Mouse (Mus musculus) cerebellum, postnatal 10 days (tissue): ENCODE results near the gene Myt1l.

Experiments used
- DNase-seq, 2 experiments: peaks; one replicate each; pipeline ENCODE4 v3.0.0; 2021; ENCODE audit warnings: mixed read lengths in 2 of 2

The Myt1l gene

DNA sequence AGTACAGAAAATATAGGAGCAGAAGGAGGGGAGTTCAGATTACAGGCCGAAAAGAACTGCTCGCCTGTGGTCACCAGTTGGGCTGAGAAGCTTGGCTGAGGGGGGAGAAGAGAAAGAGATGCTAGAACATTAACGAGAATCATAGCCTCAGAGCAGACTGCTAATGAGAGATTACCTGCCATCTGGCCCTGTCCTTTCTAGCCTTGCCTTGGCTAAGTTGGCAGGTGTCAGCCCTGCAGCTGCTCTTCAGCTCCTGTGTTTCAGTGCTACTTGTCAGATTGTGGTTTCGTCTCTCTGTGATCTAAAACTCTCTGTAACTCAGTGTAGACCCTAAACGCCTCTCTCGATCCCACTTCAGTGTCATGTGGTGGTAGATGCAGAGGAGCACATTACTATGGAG is 388.6 kb downstream of the Myt1l start:
- peak; percentile 52 to 54 for DNase-seq

- no peak for DNase-seq
Measured at GRCm38 (mm10) chr12:29920298-29920697, 392.1 kb downstream of the Myt1l start.

DNA sequence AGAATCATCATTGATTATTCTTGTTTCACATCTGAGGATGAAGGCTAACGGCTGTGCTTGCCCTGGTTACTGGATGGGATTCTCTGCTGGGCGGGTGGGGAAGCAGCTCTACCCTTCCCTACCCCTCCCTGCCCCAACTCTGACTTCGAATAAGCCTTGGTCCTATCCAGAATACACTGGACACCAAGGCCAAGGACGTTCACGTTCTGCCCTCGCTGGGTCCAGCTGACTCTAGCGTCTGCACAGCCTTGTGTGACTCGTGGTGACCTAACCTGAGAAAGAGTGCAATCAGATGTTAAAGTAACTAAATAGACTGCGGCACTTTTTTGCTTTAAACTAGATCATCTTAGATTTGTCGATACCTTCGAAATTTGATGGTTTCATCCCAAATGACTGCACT is 393.3 kb downstream of the Myt1l start:
- DNase-seq: no peak

DNA sequence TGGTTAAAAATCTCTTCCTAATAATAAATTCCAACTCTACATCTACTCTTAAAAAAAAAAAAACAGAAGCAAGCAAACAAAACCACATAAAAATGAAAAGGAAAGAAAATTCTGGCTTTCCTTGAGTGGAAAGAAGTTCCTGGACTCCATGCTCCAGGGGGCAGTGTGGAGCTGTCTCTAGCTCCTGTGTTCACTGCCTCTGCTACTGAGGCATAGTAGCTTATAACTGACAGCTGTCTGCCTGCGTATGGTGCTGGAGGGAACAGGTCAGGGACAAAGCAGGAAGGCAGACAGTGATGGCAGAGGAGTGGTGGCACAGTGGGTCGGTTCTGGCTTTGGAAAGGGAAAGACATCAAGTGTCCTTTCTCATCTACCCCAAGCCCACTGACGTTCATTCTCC is 398.7 kb downstream of the Myt1l start:
- peak; percentile 86 to 89 for DNase-seq

DNA sequence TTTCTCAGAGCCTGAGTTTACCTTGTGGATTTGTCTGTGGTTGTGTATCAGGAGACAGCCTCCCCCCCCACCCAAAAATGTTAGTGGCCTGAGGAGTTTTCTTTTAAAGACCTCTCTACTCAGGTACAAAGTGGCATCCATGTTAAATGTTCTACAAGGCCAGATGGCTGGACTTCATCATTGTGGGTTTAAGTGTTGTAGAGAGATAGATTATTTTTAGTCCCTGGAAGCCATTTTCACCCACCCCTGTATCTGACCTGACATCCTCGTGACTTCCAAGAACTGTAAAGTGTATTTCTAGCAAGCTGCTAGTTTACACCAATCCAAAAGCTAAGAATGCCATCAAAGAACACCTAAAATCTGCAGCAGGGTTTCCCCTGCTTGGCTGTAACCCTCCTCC is 402.4 kb downstream of the Myt1l start:
- no peak for DNase-seq

- DNase-seq: no peak
Measured at GRCm38 (mm10) chr12:29932951-29933350, 404.8 kb downstream of the Myt1l start.

DNA sequence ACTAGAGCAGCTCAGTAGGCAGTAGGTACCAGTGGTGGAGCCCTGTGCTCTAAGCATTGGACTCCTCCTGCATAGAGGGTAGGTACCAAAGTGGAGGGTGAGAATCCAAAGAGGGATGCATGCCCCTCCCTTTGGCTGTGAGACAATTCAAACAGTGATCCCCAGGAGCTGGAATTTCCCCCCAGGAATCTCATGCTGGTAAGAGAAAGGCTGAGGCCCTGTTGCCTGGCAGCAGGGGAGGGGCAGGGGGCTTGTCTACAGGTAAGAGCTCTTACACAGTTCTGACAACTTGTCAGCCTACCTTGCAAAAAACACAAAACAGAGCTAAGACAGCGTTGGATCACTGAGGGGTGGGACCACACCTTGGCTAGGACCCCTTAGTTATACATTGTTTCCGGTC is 405.3 kb downstream of the Myt1l start:
- DNase-seq: no peak

DNA sequence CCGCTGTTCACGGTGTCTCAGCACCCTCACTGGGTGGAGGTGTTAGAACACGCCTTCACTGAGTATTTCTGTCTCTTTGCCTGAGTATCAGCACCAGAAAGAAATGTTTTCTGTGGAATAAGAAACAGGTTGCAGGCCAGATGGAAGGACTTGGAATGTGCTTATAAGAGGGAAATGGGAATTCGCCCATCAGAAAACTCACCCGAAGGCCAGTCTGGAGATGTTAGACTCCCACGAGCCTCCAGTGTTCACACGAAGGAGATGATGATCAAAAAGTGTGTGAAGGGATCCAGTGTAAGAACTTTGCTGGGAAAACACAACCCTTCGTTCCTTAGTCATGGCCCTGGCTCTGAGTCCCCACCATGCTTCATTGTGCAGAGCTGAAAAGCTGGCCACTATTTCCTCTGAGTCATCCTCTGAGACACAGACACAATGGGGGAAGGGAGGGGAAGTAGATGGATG is 406.0 kb downstream of the Myt1l start:
- DNase-seq: no peak

- no peak for DNase-seq
Measured at GRCm38 (mm10) chr12:29937308-29937707, 409.1 kb downstream of the Myt1l start, which contains the start of gene Pxdn. Gene Pxdn (plus strand): TSS chr12:29937608.

DNA sequence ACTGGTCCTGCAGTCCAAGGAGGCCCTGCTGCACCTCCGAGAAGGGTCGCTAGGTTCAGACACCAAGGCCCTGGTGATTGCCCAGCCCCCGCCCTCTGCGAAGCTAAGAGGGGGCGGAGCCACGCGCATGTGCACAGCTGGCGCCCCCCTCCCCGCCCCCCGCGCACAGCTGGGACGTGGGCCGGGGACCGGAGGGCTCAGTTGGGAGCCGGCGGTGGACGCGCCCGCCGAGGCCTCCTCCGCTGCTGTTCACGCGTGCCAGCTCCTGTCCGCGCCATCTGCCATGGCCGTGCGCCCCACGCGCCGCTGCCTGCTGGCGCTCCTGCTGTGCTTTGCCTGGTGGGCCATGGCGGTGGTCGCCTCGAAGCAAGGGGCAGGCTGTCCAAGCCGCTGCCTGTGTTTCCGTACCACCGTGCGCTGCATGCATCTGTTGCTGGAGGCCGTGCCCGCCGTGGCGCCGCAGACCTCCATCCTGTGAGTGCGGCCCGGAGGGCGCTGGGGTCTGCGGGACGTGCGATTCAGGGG is 409.7 kb downstream of the Myt1l start:
- DNase-seq: peak; percentile 58 to 73

- DNase-seq: peak; percentile 48 to 62
Measured at GRCm38 (mm10) chr12:29938376-29939041, 410.3 kb downstream of the Myt1l start.

GRCm38 (mm10) chr12:29939261-29939671 is 411.1 kb downstream of the Myt1l start:
- no peak for DNase-seq

DNA sequence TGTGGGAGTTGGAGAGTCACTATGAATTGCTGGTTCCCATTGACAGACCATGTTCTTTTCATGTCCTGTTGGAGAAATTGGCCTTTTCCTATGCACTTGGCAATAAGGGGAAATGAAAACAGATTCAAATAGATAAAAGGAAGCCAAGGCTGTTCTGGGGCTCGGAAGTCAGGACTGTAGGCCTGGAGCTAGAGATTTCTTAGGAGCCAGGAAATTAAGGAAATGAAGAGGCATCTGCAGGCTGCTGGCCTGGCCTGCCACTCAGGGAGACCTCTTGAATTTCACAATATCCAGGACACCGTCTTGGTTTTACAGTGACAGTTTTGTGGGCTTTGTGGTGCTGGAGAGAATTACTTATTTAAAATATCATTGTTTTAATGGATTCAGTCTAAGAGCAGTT is 414.3 kb downstream of the Myt1l start:
- DNase-seq: no peak

GRCm38 (mm10) chr12:29944650-29945049 is 416.5 kb downstream of the Myt1l start:
- DNase-seq: peak in 1 of 2 experiments; percentile 27

DNA sequence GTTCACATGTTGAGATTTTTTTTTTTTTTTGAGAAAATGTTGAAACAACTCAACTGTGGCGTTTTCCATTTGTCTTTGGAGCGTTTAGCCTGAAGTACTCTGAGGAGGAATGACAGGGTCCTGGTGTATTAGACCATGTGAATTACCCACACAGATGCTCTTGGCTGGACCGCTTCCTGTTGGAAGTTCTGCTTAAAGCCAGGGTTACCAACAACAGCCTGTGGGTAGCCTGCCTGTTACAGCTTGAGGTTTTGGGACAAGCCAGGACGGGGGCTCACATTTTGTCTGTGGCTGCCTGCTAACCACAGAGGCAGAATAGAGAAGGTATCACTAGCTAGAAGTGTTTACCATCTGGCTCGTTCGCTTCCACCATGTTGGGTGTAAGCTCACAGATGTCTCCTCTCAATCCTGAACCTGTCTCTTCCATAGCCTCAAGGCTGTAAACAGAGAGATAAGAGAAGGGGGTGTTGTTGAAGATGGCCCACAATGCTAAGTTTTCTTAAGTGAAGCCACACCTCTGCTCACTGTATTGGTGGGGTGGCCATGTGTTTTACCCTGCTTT is 417.1 kb downstream of the Myt1l start:
- no peak for DNase-seq

- DNase-seq: no peak
Measured at GRCm38 (mm10) chr12:29951043-29951442, 422.9 kb downstream of the Myt1l start.

DNA sequence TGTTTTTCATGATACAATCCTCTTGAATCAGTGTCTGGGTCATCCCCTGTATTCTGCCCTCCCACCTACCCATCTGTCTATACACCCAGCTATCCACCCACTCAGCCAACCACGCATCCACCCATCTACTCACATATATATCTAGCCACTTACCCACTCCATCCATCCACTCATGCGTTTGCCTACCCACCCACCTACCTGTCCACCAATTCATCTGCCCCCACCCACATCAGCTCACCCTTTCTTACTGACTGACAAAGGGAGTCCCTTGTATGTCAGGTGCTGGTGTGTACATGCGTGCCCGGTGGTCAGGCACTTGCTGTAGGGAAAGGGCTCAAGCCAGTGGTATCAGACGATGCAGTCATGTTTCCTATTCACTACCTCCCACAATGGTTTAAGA is 423.3 kb downstream of the Myt1l start:
- no peak for DNase-seq

DNA sequence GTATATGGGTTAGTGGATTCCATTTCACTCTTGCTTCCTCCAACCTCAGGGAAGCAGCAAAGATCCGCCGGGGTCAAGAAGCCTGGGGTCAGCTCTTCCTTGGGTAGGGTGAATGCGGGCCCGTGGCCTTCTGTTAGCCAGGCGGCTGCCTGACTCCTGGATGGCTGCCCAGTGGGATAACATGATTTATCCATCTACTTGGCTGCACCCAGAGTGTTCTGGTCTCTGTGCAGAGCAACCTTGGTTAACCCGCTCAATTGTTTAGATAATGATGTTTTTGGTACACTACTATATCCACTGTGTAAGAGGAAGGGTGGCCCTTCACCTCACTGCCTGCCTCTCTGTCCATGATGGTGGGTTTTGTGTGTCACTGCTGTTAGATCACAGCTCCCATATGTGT is 423.9 kb downstream of the Myt1l start:
- DNase-seq: peak; percentile 70 to 77

DNA sequence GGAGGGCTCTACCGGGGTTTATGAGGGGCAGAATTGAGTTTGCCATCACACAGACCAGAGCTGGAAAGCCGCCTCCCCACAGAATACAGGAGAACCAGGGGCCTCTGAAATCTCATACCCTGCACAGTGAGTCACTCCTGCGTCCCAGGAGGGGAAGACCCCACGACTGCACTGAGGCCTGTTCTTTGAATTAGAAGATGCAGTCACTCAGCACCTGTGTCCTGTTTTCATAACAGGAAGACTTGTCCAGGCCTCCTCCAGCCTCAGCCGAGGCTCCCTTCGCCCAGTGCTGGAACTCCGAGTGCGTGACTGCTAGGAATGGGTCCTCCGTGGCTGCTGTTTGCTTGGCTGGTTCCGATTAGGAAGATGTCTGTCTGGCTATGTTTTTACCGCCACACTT is 425.8 kb downstream of the Myt1l start:
- no peak for DNase-seq

DNA sequence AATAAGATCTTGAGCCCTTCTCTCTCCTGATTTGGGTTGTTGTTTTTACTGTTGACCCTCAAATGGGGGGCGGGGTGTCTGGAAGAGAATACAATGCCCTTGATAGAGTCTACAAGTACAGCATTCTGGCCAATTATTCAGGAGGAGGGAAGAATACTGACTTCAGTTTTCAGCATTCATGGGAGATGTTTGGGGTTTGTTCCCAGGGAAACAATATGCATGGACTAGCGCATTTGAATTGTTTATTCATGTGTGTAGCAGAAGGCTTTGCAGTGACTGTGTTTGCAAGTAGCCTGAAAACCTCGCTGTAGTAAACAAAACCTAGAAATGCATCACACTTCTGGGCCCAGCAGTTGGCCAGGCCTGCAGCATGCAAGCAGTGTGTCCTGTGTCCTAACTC is 426.3 kb downstream of the Myt1l start:
- no peak for DNase-seq

GRCm38 (mm10) chr12:29956969-29957368 is 428.8 kb downstream of the Myt1l start:
- DNase-seq: peak; percentile 63 to 72

- DNase-seq: no peak
Measured at GRCm38 (mm10) chr12:29958637-29959036, 430.5 kb downstream of the Myt1l start.

- no peak for DNase-seq
Measured at GRCm38 (mm10) chr12:29961041-29961440, 432.9 kb downstream of the Myt1l start.

DNA sequence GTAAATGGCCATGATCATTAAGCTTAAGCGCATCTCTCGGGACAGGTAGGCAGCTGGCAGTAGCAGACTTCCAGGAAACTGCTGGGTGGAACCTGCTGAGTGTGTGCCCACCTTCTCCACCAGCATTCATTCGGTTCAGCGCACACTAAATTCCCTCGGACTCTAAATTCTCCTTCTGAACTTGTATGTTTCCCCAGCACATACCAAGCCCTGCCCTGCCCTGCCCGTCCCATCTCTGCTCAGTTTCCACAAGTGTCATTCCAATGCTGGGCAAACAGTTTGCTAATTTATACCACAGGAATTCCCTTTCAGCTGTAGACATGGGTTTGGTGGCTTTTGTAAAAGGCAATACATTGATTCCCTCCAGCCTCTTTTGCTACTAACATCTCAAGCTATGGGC is 436.8 kb downstream of the Myt1l start:
- DNase-seq: no peak
